Comparison of ENCODE assay signal across 8 mouse cellular contexts in the genomic region with DNA sequence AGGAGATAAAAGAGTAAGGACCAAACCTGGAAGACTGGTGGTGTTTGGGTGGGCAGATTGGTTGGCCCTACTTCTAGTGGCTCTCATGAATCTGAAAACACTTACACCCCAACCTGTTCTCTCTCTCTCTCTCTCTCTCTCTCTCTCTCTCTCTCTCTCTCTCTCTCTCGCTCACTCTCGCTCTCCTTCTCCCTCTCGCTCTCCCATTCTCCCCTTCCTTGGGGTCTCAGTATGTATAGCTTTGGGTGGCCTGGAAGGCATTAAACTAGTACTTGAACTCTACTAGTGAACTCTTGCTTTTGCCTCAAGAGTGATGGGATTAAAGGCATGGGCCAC. TPM values are rescaled to one million over a fixed set of nuclear protein-coding genes. Genes with fewer than 3 reads are reported as not detected.
DNase-seq lines count a peak whose midpoint lies in the region; ATAC-seq and TF ChIP-seq lines count a peak whose summit lies in the region.

No protein-coding gene starts in this region.

- TF ChIP-seq CTCF in cerebellum, adult 2 months (IDR thresholded peaks at IDR 0.05; ENCODE audit: borderline replicate concordance, insufficient read depth, low read depth, low read length): no peak

- WGBS in cerebellum, adult 2 months: 40% methylated on average over 1 of the region's 3 CpGs
- WGBS in limb, embryonic 14.5 days: 19% methylated on average over 3 of the region's 3 CpGs
- WGBS in stomach, embryonic 15.5 days: 38% methylated on average over 3 of the region's 3 CpGs

- intact Hi-C loops in left cerebral cortex, postnatal 36 days (cut with DNase I): loop anchor here (5.0 kb wide), 2 partner anchors 50 to 95 kb away; a partner anchor contains a TSS

- no peak for DNase-seq in cerebellum, adult 2 months
- DNase-seq in cerebellum, adult 9-11 months: no peak
- DNase-seq in limb, embryonic 14.5 days (ENCODE audit: low spot score): no peak
- DNase-seq in left cerebral cortex, postnatal 36 days (ENCODE audit: low spot score in 2 of 2): no peak
- DNase-seq in adrenal gland, postnatal 14 days: no peak

- H3K4me2 ChIP-seq in limb, embryonic 14.5 days (replicated peaks; ENCODE audit: low read depth, low read length, severe bottlenecking): peak overlapping the region; percentile 66
- H3K4me2 ChIP-seq in stomach, embryonic 15.5 days: peak overlapping the region; percentile 72

- peak overlapping the region; percentile 27 for H3K27ac ChIP-seq in cerebellum, adult 2 months (ENCODE audit: insufficient read depth, low read length)
- H3K27ac ChIP-seq in limb, embryonic 14.5 days (replicated peaks; ENCODE audit: low read depth, low read length): no peak overlapping the region; the same call in 1 of the 2 replicates
- H3K27ac ChIP-seq in stomach, embryonic 15.5 days: peak overlapping the region; percentile 36; the same call in 1 of the 2 replicates

- peak overlapping the region; percentile 71 for H3K4me3 ChIP-seq in cerebellum, adult 2 months (replicated peaks; ENCODE audit: insufficient read depth, low read depth, low read length)
- H3K4me3 ChIP-seq in megakaryocyte, embryonic 14.5 days (replicated peaks): peak overlapping the region; percentile 92
- H3K4me3 ChIP-seq in limb, embryonic 14.5 days (replicated peaks; ENCODE audit: low read length): peak overlapping the region; percentile 72
- peak overlapping the region; percentile 57 for H3K4me3 ChIP-seq in stomach, embryonic 15.5 days (replicated peaks)

- H3K4me1 ChIP-seq in cerebellum, adult 2 months (ENCODE audit: control insufficient read depth, insufficient read depth, low read length): no peaks in the 10 kb centered on the region
- H3K4me1 ChIP-seq in megakaryocyte, embryonic 14.5 days: peaks cover 28% of the 10 kb centered on the region
- peaks cover 7% of the 10 kb centered on the region; the same call in 1 of the 2 replicates for H3K4me1 ChIP-seq in limb, embryonic 14.5 days (ENCODE audit: control insufficient read depth, insufficient read depth, low read length)
- no peaks in the 10 kb centered on the region for H3K4me1 ChIP-seq in stomach, embryonic 15.5 days

- no peak for ATAC-seq in megakaryocyte, adult 5-6 weeks (ENCODE audit: poor library complexity, severe bottlenecking)
- ATAC-seq in limb, embryonic 14.5 days (ENCODE audit: low FRiP score, low read depth): no peak
- no peak for ATAC-seq in stomach, embryonic 15.5 days (ENCODE audit: insufficient read depth, low FRiP score, low read depth)

- H3K9me3 ChIP-seq in megakaryocyte, embryonic 14.5 days: no peaks in the 10 kb centered on the region
- H3K9me3 ChIP-seq in limb, embryonic 14.5 days (ENCODE audit: control insufficient read depth, low read length): no peaks in the 10 kb centered on the region
- H3K9me3 ChIP-seq in stomach, embryonic 15.5 days: no peaks in the 10 kb centered on the region

- H3K27me3 ChIP-seq in cerebellum, adult 2 months (ENCODE audit: control insufficient read depth, insufficient read depth, low read length): no peaks in the 10 kb centered on the region
- H3K27me3 ChIP-seq in megakaryocyte, embryonic 14.5 days (replicated peaks): peaks cover 30% of the 10 kb centered on the region
- H3K27me3 ChIP-seq in limb, embryonic 14.5 days (ENCODE audit: control insufficient read depth, insufficient read depth, low read length): no peaks in the 10 kb centered on the region
- no peaks in the 10 kb centered on the region for H3K27me3 ChIP-seq in stomach, embryonic 15.5 days (replicated peaks)

- no peak for TF ChIP-seq POLR2A in cerebellum, adult 2 months (IDR thresholded peaks at IDR 0.05; ENCODE audit: borderline replicate concordance, insufficient read depth, low read length)
- no peak for TF ChIP-seq POLR2A in limb, embryonic 14.5 days (IDR thresholded peaks at IDR 0.05; ENCODE audit: borderline replicate concordance, extremely low read depth, insufficient read depth, insufficient read length)

- peak overlapping the region; percentile 82 for H3K9ac ChIP-seq in limb, embryonic 14.5 days (ENCODE audit: low read depth, low read length, severe bottlenecking)
- peak overlapping the region; percentile 32; the same call in 1 of the 2 replicates for H3K9ac ChIP-seq in stomach, embryonic 15.5 days

- H3K36me3 ChIP-seq in megakaryocyte, embryonic 14.5 days (replicated peaks; ENCODE audit: low read length): no peaks in the 10 kb centered on the region
- H3K36me3 ChIP-seq in limb, embryonic 14.5 days (ENCODE audit: control insufficient read depth, insufficient read depth, low read length): no peaks in the 10 kb centered on the region
- no peaks in the 10 kb centered on the region for H3K36me3 ChIP-seq in stomach, embryonic 15.5 days

RNA-seq across cellular contexts. Expression of a gene that starts 0.6 kb away (rescaled TPM):
- polyA plus RNA-seq in cerebellum, adult 2 months (2012; rRNA removed): 128 and 134 TPM in 2 replicates
- 2.1 and 3.2 TPM in 2 replicates for polyA plus RNA-seq in megakaryocyte, embryonic 14.5 days (2012; ENCODE audit: insufficient read depth, low replicate concordance)
- total RNA-seq in megakaryocyte, adult 5-6 weeks (2015): 11.4 and 12.9 TPM in 2 replicates
- 21.6 and 28.0 TPM in 2 replicates for total RNA-seq in megakaryocyte, adult 5-6 weeks (2017)
- 100 and 112 TPM in 2 replicates for polyA plus RNA-seq in limb, embryonic 14.5 days (2012; rRNA removed)
- polyA plus RNA-seq in limb, embryonic 14.5 days (2014; fragmentation: Nextera tagmentation; extraction: Ambion mirVana): 58.1 and 72.7 TPM in 2 replicates
- 55.1 and 58.9 TPM in 2 replicates for polyA plus RNA-seq in stomach, embryonic 15.5 days (2015; fragmentation: Nextera tagmentation; extraction: Ambion mirVana)
- 10 to 100 TPM; 58.2 to 73.7 TPM for total RNA-seq in left cerebral cortex, postnatal 36 days (2021)
- 173 and 197 TPM in 2 replicates for total RNA-seq in adrenal gland, postnatal 14 days (2021)

RNA-seq across cellular contexts. Expression of a gene that starts 37.9 kb away (rescaled TPM):
- polyA plus RNA-seq in cerebellum, adult 2 months (2012; rRNA removed): 16.6 and 16.7 TPM in 2 replicates
- polyA plus RNA-seq in megakaryocyte, embryonic 14.5 days (2012; ENCODE audit: insufficient read depth, low replicate concordance): 11.5 and 14.8 TPM in 2 replicates
- 5.1 and 5.3 TPM in 2 replicates for total RNA-seq in megakaryocyte, adult 5-6 weeks (2015)
- 3.2 and 4.2 TPM in 2 replicates for total RNA-seq in megakaryocyte, adult 5-6 weeks (2017)
- 14.1 and 16.5 TPM in 2 replicates for polyA plus RNA-seq in limb, embryonic 14.5 days (2012; rRNA removed)
- polyA plus RNA-seq in limb, embryonic 14.5 days (2014; fragmentation: Nextera tagmentation; extraction: Ambion mirVana): 1.5 and 1.8 TPM in 2 replicates
- 5.7 TPM in 2 replicates for polyA plus RNA-seq in stomach, embryonic 15.5 days (2015; fragmentation: Nextera tagmentation; extraction: Ambion mirVana)
- 10 to 100 TPM; 40.4 to 45.0 TPM for total RNA-seq in left cerebral cortex, postnatal 36 days (2021)
- total RNA-seq in adrenal gland, postnatal 14 days (2021): 32.3 and 33.7 TPM in 2 replicates

RNA-seq across cellular contexts. Expression of a gene that starts 48.5 kb away (rescaled TPM):
- 1.6 and 2.1 TPM in 2 replicates for polyA plus RNA-seq in cerebellum, adult 2 months (2012; rRNA removed)
- 48.4 and 154 TPM in 2 replicates for polyA plus RNA-seq in megakaryocyte, embryonic 14.5 days (2012; ENCODE audit: insufficient read depth, low replicate concordance)
- total RNA-seq in megakaryocyte, adult 5-6 weeks (2015): 58.8 and 59.7 TPM in 2 replicates
- total RNA-seq in megakaryocyte, adult 5-6 weeks (2017): 182 and 217 TPM in 2 replicates
- 40.1 and 67.0 TPM in 2 replicates for polyA plus RNA-seq in limb, embryonic 14.5 days (2012; rRNA removed)
- polyA plus RNA-seq in limb, embryonic 14.5 days (2014; fragmentation: Nextera tagmentation; extraction: Ambion mirVana): 81.3 and 89.2 TPM in 2 replicates
- 88.1 and 91.5 TPM in 2 replicates for polyA plus RNA-seq in stomach, embryonic 15.5 days (2015; fragmentation: Nextera tagmentation; extraction: Ambion mirVana)
- 1 to 10 TPM; 1.2 to 1.6 TPM for total RNA-seq in left cerebral cortex, postnatal 36 days (2021)
- total RNA-seq in adrenal gland, postnatal 14 days (2021): 17.8 and 17.9 TPM in 2 replicates

Comparison
In these comparisons a context has a peak if more than half of its experiments do, and no peak if none do; other contexts are left out.
1. RNA of a gene that starts 0.6 kb away (polyA plus RNA-seq): 128 to 134 TPM in cerebellum, adult 2 months, 58.1 to 112 TPM in limb, embryonic 14.5 days and 55.1 to 58.9 TPM in stomach, embryonic 15.5 days; 2.1 to 3.2 TPM in megakaryocyte, embryonic 14.5 days; every median in the first group is over 10 times any median in the second.
2. RNA of a gene that starts 48.5 kb away (polyA plus RNA-seq): 88.1 to 91.5 TPM in stomach, embryonic 15.5 days, 40.1 to 89.2 TPM in limb, embryonic 14.5 days and 48.4 to 154 TPM in megakaryocyte, embryonic 14.5 days; 1.6 to 2.1 TPM in cerebellum, adult 2 months; every median in the first group is over 10 times any median in the second.
3. Peak in every context shown above with its lines, with median percentiles within 50 percentile points of each other: H3K4me3 ChIP-seq.